Mouse (Mus musculus) olfactory bulb, adult 2 months (tissue): ENCODE results near the gene Rcan3.

Source experiments
- CTCF ChIP-seq: fragments of 200-500 bp; IDR thresholded peaks from 2 replicates; pipeline ENCODE4 v1.5.1; 2012; ENCODE audit warnings: low read depth, mild to moderate bottlenecking, low read length, moderate library complexity; ENCODE audit not compliant: insufficient read depth
- POLR2A ChIP-seq: fragments of 200-500 bp; IDR thresholded peaks from 2 replicates; pipeline ENCODE4 v1.6.1; 2012; ENCODE audit warnings: mild to moderate bottlenecking, low read depth, low read length, moderate library complexity; ENCODE audit not compliant: insufficient read depth

DNA sequence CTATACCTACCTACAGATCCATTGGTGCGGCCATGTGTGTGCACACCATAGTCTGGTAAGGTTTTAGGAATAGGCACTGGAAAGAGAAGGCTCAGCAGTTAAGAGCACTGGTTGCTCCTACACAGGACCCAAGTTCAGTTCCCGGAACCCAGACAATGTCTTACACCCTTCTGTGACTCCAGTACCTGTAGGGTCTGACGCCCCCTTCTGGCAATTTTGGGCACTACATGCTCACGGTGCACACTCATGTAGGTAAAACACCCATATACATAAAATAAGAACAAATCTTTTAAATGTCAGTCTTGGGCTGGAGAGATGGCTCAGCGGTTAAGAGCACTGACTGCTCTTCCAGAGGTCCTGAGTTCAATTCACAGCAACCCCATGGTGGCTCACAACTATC is 60.4 kb downstream of the Rcan3 start:
- no peak for TF ChIP-seq CTCF
- TF ChIP-seq POLR2A, result no peak
